Comparison of ENCODE assay signal across 8 mouse cellular contexts in the genomic region with DNA sequence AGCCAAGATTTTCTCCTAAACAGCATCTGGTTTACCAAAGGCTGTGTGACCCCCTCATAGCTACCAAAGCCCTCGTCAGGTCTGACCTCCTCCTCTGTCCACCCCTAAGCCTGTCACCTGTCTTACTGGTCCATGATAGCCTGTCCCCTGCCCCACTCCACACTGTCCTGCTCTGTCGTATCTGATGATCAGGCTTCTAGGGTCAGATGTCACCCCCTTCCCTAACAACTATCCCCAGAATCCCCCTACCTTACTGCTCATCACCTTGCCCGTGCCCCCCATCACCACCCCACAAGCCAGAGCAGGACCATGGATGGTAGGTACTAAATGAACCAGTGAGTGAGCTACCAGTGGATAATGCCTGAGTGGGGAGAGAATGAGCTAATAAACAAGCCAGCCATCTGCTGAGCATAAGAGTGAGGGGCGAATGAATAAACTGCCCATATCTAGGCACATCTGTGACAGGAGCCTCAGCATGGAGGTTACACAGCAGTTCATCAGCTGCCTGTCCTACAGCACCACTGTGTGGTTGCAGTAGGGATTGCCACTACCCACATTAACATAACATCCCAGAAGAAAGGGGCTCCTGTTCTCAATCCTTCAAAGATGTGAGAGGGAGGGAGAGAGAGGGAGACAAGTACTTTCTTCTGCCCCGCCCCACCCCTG. TPM values are rescaled to one million over a fixed set of nuclear protein-coding genes. Genes with fewer than 3 reads are reported as not detected.
A peak's percentile ranks its signal among the peaks of the same experiment; 100 is the strongest.
DNase-seq lines count a peak whose midpoint lies in the region; ATAC-seq and TF ChIP-seq lines count a peak whose summit lies in the region.
"Had no signal": no experiment of that assay in that cellular context is flagged by ENCODE, and none has a peak within 500 bp of the region (broad histone marks: within the 10 kb centered on the region; RNA-seq: fewer than 3 reads in every experiment).

No protein-coding gene starts in this region.

- H3K4me3 ChIP-seq in layer of hippocampus, adult 2 months: no peak overlapping the region
- H3K4me3 ChIP-seq in lung, postnatal 0 days (ENCODE audit: low read depth, low read length): no peak overlapping the region
- H3K4me3 ChIP-seq: liver, embryonic 15.5 days had no signal

- TF ChIP-seq EP300 in lung, postnatal 0 days (IDR thresholded peaks at IDR 0.05): no peak

- DNase-seq in ES-CJ7 (ENCODE audit: low read depth, low spot score): peak; percentile 81
- peak; percentile 69 for DNase-seq in adipocyte (ENCODE audit: low spot score)
- peak; percentile 73 for DNase-seq in embryo, embryonic 11.5 days (ENCODE audit: low read depth, low spot score)
- peak; percentile 73 for DNase-seq in heart, postnatal 4 days
- DNase-seq in layer of hippocampus, adult 2 months (ENCODE audit: low spot score in 2 of 2): peak; percentile 82 to 83
- peak; percentile 70 for DNase-seq in lung, postnatal 0 days (ENCODE audit: low spot score)
- peak; percentile 76 for DNase-seq in right cerebral cortex, adult 18-20 months

- 22% methylated on average over 5 of the region's 5 CpGs for WGBS in lung, postnatal 0 days

- H3K4me1 ChIP-seq in lung, postnatal 0 days (ENCODE audit: insufficient read depth, low read depth, low read length): no peaks in the 10 kb centered on the region; the same call in 1 of the 2 replicates

- peak; percentile 62 for ATAC-seq in lung, postnatal 0 days

- no peaks in the 10 kb centered on the region for H3K9me3 ChIP-seq in lung, postnatal 0 days (ENCODE audit: low read length)
- H3K9me3 ChIP-seq: liver, embryonic 15.5 days had no signal

- no peak overlapping the region for H3K4me2 ChIP-seq in lung, postnatal 0 days (replicated peaks; ENCODE audit: low read depth, low read length)
- H3K4me2 ChIP-seq: liver, embryonic 15.5 days had no signal

- H3K27me3 ChIP-seq in lung, postnatal 0 days (replicated peaks; ENCODE audit: insufficient read depth, low read length): no peaks in the 10 kb centered on the region

- peak overlapping the region; percentile 84 for H3K27ac ChIP-seq in layer of hippocampus, adult 2 months
- H3K27ac ChIP-seq in lung, postnatal 0 days (ENCODE audit: low read length): no peak overlapping the region
- H3K27ac ChIP-seq: liver, embryonic 15.5 days had no signal

- H3K9ac ChIP-seq in lung, postnatal 0 days (replicated peaks; ENCODE audit: low read depth): no peak overlapping the region
- H3K9ac ChIP-seq: liver, embryonic 15.5 days had no signal

- peak; percentile 89 for TF ChIP-seq CTCF in layer of hippocampus, adult 2 months (conservative IDR thresholded peaks at IDR 0.05)
- peak; percentile 98 for TF ChIP-seq CTCF in lung, postnatal 0 days (IDR thresholded peaks at IDR 0.05)

- H3K36me3 ChIP-seq in lung, postnatal 0 days (ENCODE audit: insufficient read depth, low read length): no peaks in the 10 kb centered on the region
- H3K36me3 ChIP-seq: liver, embryonic 15.5 days had no signal

RNA-seq across cellular contexts. Expression of a gene that starts 8.5 kb away (rescaled TPM):
- total RNA-seq in heart, postnatal 4 days (2021): 10 to 100 TPM; 42.4 to 43.3 TPM
- total RNA-seq in layer of hippocampus, adult 2 months (2021): 10 to 100 TPM; 34.7 to 45.9 TPM
- polyA plus RNA-seq in lung, postnatal 0 days (2015; fragmentation: Nextera tagmentation; extraction: Ambion mirVana): 83.6 and 89.9 TPM in 2 replicates

RNA-seq across cellular contexts. Expression of a gene that starts 37.8 kb away (rescaled TPM):
- 1 to 10 TPM; 8.0 to 8.3 TPM for total RNA-seq in heart, postnatal 4 days (2021)
- 100 to 1,000 TPM; 244 to 257 TPM for total RNA-seq in layer of hippocampus, adult 2 months (2021)
- 42.9 and 52.6 TPM in 2 replicates for polyA plus RNA-seq in lung, postnatal 0 days (2015; fragmentation: Nextera tagmentation; extraction: Ambion mirVana)

Comparison
In these comparisons a context has a peak if more than half of its experiments do, and no peak if none do; other contexts are left out.
1. RNA of a gene that starts 37.8 kb away (total RNA-seq): 244 to 257 TPM in layer of hippocampus, adult 2 months; 8.0 to 8.3 TPM in heart, postnatal 4 days; every median in the first group is over 10 times any median in the second.
2. Peak in every context shown above with its lines, with median percentiles within 50 percentile points of each other: DNase-seq.